Mouse (Mus musculus) gastrocnemius, adult 18-20 months (tissue): ENCODE results near the gene Kcnb1. TPM values are rescaled to one million over a fixed set of nuclear protein-coding genes. Genes with fewer than 3 reads are reported as not detected.

Experiments
- DNase-seq: peaks from one replicate; pipeline ENCODE4 v3.0.0; 2021; ENCODE audit warnings: low spot score
- total RNA-seq, 2 experiments: library from RNA; stranded (reverse); gene quantifications; 2 replicates each; pipeline ENCODE4 v1.2.3; 2021

The Kcnb1 gene
- total RNA-seq, 2 experiments from 2014 or later, result 22.2 to 25.8 TPM

DNA sequence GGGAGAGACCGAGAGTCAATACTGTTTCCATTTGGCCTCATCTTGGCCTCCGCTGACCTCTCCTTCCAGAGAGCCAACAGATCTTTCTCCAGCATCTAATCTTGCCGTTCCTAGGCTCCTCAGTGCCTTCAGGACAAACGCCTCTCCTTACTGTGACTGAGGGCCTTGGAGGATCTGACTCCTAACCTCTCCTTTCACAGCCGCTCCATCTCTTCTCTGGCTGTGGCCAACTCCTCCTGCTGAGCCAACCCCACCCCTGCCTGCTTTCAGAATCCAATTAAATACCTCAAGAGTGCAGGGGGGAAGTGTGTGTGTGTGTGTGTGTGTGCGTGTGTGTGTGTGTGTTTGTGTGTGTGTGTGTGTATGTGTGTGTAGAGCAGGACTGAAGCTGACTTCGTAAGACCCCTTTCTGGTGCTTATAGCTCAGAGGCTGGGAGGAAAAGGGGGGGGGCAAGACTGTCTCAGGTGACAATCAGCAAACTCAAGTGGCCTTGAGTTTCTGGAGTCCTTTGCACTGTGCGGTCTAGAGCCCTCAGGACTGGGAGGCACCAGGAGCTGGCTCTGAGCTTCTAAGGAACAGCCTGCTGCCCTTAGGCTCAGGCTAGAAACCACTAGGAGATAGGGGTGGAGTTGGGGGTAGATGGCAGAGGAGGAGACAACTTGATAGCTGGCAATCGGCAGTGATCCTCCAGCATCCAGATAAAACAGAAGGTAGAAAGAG is 59.7 kb downstream of the Kcnb1 start:
- DNase-seq, result no peak

DNA sequence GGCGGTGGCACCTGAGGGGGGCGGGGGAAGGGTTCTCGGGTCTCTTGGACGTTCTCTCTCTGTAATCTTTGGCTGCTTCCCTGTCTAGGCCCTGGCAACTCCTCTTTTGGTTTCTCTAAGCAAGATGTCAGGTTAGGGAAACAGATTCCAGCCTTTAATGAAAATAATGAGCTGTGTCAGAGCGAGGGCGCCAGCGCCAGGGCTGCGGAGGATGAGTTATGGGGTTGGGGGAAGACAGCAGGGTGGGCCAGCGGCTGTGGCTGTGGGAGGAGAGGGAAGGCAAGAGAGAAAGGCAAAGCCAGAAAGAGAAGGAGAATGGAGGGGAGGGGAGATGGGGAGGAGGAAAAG is 60.4 kb downstream of the Kcnb1 start:
- DNase-seq, result no peak

DNA sequence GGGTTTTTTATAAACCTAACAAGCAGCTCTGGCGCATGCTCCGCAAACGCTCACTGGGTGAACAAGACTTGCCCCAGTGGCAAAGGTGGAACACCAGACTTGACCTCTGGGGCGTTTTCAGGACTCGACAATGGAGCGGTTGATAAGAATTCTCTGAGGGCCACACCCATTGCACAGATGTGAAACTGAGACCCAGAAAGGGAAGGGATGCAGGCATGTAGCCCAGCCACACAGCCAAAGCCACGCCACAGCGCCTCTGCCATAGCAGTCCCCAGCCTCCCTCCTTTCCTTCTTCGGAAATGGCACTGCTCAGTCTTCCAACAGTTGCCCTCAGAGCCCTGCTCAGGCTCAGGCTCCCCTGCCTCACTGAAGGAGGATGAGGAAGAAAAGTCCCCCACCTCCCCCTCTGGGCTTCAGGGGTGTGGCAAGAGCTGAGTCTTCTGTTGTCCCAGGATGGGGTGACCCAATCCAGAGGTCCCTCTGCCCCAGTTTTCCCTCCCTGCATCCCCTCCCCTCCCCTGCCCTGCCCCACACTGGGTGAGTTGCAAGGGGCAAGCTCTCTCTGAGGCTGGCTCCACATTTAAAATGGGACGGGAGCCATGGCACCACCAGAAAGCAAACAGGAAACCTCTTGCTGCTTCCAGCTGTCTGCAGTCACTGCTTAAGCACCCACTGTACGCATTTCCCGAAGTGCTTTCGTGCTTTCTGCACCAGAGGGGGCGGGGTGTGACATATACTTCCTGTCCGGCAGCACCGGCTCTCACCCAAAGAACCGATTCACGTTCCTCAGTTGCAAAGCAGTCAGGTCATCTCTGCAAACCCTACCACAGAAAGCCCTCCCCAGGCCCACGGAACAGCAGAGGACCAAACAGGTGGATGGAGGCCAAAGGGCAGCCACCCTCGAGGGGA is 61.0 kb downstream of the Kcnb1 start:
- no peak for DNase-seq

DNA sequence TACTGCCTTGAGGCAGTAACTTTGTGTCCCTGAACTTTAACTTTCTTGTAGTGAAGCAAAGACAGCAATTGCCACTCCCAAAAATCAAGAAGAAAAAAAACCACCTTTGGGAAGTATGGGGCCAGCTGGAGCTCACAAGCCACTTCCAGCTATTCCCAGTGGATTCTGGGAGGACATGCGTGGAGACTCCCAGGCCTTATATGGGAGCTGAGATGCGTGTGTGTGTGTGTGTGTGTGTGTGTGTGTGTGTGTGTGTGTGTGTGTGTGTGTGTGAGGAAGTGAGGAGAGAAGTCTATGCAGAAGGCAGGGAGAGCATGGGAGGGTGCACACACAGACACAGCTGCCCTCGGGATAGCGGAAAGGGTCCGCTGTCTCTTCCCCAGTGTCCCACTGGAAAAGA is 62.6 kb downstream of the Kcnb1 start:
- no peak for DNase-seq

DNA sequence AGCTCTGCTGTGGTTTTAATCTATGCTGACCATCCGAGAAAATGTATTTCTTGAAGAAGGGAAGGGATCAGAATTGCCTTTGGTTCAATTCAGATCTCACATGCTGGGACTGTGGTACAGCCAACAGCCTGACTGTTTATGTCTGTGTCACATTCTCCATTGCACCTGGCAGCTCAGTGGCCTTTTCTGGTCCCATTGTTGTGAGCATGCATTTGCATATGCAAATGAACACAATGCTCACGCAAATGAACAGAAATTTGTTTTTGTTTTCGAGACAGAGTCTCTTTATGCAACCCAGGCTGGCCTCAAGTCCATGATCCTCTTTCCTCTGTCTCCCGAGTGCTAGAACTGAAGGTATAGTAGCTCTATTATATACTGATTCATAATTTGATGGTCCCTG is 64.2 kb downstream of the Kcnb1 start:
- DNase-seq, result no peak

DNA sequence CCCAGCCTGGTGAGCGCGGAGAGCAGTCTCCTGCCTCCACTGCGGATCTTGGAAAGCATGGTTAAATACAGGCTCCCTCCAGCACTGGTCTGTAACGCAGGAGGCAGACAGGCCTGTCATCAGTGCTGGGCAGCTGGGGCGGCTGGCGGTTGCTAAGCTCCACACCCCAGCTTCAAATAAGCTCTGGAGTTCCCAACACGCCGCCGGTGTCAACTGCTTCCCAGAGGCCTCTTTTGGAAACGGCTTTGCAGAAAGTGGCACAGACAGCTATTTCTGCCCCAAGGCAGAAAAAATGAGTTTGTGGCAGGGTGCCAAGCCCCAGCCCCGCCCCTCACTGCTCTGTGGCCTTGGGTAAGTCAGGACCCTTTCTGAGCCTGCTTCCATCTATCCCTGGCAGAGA is 66.0 kb downstream of the Kcnb1 start:
- no peak for DNase-seq

DNA sequence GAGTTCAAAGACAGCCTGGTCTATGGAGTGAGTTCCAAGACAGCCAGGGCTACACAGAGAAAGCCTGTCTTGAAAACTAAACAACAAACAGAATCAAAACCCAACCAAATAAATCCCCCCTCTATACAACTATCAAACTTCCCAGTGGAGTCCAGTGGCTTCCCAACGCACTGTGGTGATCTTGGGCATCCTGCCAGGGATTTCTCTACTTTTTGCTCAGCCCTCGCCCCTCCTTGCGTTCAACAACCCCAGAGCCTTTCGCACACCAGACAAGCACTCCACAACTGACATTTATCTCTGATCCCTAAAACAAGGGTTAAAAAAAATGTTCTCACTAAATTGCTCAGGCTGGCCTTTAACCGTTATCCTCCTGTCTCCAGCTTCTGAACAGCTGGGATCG is 67.2 kb downstream of the Kcnb1 start:
- no peak for DNase-seq

DNA sequence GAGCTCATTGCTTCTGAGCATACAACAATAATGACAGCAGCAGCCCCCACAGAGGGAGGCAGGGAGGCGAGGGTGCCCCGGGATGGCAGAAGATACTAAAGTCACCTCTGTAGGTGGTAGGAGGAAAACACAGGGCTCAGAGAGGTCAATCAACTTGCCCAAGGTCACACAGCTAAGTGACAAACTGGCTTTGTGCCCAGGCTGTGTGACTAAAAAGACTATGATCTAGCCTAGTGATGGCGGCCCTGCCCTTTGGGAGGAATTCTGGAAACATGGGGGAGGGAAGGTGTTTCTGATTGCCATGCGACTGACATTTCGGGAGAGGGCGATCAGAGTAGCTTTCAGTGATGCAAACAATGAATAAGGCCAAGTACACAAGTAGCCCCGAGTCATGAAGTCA is 68.0 kb downstream of the Kcnb1 start:
- no peak for DNase-seq

DNA sequence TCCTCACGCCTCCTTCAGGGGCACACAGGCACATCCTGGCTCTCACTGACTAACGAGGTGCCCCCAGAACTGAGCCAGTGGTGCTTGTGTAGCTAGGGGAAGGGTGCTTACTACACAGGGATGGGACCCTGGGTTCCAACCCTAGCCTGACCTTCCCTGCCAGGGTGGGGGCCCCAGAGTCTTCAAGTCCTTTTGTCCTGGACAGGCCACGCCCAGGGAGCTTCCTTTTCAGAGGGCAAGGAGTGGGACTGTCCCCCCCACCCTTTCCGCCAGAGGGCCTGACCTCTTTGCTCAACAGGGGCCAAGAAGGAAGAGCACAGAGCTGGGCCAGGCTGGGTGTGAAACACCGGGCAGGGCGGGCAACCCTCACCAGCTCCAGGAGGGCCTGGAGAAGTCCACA is 68.7 kb downstream of the Kcnb1 start:
- peak; percentile 25 for DNase-seq

DNA sequence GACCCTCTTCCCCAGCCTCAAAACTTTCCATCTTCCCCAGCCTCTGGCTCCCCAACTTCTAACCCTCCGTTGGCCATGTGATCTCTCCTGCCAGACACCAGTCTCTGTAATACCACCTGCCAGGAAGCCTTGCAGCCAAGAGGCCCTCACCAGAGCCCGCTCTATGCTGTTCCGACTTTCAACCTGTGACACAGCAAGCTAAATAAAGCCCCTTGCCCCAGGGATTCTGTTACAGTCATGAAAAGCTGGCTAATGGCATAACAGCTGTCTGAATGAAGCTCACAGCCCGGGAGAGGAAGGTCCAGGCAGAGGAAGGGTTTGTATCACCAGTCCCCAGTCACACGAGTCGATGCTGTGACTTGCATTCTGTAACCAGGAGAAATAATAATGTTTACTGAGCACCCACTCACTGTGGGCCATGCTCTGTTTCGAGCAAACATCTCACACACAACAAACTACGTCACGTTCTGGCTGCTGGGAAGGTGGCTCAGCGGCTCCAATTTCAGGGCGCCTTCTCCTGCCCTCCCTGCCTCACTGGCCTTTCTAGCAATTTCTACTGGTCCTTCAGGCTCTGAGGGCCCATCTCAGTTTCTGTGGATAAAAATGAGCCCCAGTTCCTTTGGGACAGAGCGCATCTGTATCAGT is 69.6 kb downstream of the Kcnb1 start:
- DNase-seq, result peak; percentile 78

DNA sequence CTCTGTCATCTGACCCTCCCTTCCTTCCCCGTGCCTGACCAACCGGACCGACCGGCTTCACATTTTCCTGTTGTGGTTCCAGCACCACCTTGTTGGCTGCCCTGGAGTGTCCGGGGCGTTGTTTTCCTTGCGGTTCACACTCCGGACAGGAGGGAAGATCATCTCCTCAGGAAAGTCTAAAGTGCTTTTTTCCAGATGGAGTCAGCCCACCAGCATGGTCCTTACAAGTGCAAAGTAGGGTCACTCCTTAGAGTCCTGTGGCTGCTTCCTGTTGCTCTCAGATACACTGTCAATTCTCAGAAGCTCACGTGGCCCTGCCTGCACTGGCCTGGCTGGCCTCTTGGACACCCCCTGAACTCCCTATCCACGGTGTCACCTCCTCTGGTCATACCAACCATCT is 71.9 kb downstream of the Kcnb1 start:
- DNase-seq, result peak; percentile 39

DNA sequence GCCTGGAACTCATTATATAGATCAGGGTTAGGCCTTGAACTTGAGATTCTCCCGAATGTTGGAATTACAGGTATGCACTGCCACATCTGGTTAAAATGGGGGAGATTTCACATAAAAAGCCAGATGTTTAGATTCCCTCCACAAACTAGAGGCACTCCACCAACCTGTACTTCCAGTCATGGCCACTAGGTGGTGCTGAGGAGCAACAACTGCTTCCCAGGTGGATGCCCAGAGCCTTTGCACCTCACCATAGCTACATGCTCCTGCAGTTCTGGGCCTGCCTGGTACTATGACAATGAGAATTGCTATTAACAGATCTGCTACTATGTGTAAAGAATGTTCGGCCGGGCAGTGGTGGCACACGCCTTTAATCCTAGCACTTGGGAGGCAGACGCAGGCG is 77.2 kb downstream of the Kcnb1 start:
- peak; percentile 86 for DNase-seq

DNA sequence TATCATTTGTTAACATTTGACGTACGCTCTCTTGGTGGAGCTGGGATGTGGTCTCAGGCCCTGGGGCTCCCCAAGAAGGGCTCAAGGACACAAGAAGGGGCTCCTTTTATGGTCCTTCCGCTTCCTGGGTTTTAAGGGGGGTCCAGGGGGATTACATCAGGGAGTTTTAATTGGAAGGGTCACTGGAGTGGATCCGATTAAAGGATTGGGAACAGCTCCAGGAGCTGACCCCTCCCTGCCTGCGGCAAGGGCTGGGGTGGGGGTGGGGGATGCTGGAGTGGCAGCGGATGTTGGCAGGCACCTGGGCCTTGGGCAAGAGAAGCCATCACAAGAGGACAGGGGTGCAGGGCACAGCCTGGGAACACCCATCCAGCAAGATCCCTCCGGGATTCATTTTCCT is 77.7 kb downstream of the Kcnb1 start:
- no peak for DNase-seq

DNA sequence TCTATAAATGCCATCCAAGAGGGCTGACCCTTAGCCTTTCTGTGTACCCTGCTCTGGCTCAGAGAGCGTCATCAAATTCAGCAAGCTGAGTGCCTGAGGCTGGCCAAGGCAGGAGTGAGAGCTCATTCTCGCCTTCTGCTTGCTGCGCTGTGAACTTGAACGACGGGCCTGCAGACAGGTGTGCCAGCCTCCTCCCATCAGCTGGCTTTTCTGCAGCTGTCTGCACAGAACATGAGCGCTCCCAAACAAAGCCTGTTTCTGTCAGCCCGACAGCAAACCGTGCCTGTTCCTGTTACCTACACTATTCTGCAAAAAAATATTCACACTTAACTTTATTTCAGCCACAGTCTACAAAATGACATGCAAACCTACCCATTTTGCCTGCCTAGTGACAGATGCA is 80.4 kb downstream of the Kcnb1 start:
- no peak for DNase-seq

DNA sequence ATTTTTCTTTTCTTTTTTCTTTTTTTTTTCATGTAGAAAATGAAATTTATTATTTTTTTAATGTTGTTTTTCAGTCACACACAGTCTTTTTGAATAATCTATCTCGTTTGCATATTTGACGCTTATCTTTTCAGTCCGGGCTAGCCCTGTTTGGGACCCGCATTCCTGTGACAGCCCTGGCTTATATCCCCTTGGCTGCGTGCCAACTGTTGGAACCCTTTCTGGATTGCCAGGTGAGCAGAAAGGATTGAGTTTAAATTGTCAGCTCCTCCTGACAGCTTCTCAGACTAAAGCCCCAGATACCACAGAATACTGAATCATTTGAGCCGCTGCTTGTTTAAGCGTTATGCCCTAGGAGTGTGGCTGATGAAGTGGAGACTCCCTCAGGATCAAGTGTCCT is 86.4 kb downstream of the Kcnb1 start:
- DNase-seq, result no peak

DNA sequence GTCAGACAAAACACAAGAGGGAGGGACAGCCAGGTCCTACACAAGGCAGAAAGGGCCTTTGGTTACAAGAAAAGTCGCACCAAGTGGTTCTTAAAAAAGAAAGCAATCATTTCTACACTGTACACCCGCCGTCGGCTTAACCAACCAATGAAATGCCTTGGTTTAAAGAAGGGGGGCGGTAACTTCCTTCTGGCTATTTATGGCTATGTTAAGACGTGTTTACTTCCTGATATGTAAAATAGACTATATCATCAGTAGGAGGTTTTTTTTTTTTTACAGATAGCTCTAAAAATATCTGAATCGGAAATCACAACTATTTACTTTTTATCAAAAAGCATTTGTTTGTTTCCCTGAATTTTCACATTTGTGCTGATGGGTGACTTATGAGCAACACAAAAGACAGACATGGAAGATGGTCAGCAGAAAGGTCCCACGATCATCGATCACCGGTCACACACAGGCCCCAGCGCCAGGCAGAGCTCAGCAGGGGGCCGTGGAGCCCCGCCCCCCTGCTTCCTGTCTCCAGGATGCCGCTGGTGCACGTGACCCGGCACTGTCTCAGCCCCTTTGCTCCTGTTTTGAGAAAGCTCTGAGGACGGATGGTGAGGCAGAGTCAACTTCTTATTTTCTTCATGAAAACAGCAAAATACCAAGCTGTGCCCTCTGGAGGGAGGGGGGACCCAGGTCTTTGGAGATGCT is 88.1 kb downstream of the Kcnb1 start:
- no peak for DNase-seq

DNA sequence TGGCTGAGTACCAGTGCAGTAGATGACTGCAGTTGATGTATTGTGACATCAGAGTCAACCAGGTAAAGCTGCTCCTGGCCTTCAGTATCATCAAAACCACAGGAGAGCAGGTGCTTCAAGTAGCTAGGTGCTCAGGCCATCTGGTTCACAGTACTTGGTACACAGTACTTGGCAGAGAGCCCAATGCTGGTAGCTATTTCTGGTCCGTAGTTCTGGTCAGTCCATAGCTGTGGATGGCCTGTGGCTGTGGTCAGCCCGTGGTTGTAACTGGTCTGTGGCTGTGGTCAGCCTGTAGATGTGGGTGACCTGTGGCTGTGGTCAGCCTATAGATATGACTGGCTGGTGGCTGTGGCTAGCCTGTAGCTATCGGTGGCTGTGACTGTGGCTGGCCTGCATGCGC is 95.3 kb downstream of the Kcnb1 start:
- no peak for DNase-seq

DNA sequence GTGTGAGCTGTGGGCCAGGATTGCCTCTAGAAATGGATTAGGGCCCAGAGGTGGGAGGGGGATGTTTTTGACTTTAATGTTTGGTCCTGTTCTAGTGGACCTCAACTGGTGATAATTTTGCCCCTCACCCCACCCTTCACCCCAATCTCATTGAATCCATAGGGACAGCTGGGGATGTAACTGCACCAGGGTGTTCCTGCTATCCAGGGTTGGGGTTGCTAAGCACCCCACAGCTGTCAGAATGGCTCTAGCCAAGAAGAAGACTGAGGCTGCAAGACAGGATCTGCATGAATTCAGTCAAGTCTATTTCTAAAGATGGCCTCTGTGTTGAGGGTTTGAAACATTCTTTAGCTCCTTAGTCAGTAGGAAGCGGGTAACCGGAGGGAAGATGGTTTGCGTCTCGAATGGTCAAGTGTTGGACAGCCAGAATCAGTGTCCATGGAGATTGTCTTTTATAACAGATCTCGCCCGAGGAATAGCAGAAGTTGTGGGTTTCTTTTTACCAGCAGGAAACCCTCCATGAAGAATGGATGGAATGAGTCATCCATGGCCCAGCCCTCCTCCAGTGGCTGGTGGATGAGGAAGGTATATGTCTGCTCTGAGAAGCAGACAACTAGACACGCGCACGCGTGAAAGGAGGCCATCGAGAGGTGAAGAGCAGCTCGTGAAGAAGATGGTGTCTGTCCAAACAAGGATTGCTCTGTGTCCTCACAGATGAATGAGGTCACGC is 96.6 kb downstream of the Kcnb1 start:
- DNase-seq, result no peak

DNA sequence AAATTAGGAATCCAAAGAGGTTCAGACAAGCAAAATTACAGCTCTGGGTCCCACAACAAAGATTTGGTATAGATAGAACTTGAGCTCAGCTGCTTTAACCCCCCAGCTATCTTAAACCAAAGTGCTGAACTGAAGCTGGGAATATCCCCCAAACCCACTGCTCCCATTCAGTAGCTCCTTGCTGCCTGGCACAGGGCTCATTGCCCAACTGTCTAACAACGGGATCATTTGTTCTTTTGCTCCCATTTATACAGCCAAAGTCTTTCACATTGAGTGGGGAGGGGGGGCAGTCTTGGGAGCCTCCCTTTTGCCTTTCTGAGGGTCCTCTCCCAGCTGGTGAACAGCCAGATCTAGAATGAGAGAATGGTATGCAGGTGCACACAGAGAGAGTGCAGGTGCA is 99.7 kb downstream of the Kcnb1 start:
- DNase-seq, result no peak

DNA sequence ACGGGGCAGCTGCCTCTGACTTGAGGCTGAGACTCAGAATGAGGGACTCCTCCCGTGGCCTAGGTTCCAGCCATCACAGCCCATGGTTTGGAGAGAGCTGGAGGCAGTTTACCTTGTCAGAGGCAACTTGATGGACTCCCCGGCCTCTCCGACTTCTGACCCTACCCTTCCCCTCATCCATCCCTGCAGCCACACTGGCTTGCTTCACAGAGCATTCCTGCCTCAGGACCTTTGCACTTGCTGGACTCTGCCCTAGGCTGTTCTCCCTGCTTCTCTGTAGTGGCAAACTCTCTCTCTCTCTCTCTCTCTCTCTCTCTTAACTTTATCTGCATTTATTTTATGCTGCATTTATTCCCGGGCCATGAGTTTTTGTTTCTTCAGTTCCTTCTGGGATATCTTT is 103.1 kb downstream of the Kcnb1 start:
- no peak for DNase-seq

DNA sequence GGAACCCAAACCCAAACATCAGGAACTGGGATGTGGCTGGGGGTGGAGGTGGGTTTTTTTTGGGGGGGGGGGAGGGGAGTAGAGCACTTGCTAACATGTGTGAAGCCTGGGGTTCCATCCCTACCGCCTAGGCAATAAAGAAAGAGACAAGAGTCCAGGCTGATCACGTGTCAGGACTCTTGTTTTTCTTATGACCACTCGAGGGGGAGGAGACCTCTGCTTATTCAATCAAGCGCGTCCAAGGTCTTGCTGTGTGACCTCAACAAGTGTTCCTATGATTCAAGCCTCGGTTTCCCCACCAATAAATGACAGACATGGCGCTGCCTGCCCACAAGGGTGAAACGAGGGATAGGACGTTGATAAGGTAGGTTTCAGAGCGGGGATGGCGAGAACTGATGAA is 103.9 kb downstream of the Kcnb1 start:
- no peak for DNase-seq
